Mouse (Mus musculus) testis, adult 2 months (tissue): ENCODE measurements at regions not wholly inside any gene's neighbourhood (a gene's known extent, or its start where the extent isn't known, plus 50 kb on each side); places are given as distances from the start of the nearest gene placed in this dataset.

Experiments
- CTCF ChIP-seq: fragments of 200-500 bp; IDR thresholded peaks from 2 replicates; pipeline ENCODE4 v1.5.1; 2012; ENCODE audit warnings: low read depth, mild to moderate bottlenecking, inconsistent platforms, low read length, moderate library complexity; ENCODE audit not compliant: control insufficient read depth, insufficient read depth, insufficient replicate concordance
- POLR2A ChIP-seq: fragments of 200-500 bp; IDR thresholded peaks from 2 replicates; pipeline ENCODE4 v1.6.1; 2012; ENCODE audit warnings: low read depth, mild to moderate bottlenecking, inconsistent platforms, low read length, moderate library complexity; ENCODE audit not compliant: control insufficient read depth

GRCm38 (mm10) chr9:94441393-94441792 is 96.5 kb downstream of the 1190002N15Rik start:
- TF ChIP-seq POLR2A (no peak), CTCF (no peak)
